Mouse (Mus musculus): Measurements from ENCODE around the gene Mon1a.

Mon1a gene

DNA sequence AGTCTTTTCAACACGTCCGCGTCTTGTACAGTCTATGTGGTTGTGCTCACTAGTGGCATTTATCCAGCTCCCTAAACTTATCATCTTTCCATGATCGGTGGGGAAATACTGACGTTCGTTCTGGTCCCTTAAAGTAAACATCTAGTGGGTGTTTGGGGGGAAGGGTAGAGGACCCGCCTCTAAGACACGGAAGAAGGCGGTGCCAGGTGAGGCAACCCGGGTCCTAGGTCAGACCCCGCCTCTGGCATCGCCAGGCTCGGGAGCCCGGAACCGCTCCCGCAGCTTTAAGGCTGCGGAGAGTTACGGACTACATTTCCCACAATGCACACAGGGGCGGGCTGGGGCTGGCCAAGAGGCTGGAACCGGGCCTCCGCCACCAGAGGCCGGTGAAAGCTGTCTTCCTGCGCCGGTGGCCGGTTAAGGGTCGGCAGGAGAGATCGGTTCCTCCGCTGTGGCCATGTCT lies at the start of gene Mon1a:
Gene Mon1a (plus strand): TSS at position 348 of the 463 bp plus-strand sequence.
- DNase-seq (ENCODE audit: low spot score in 2 of 2) = peak; percentile 80 to 88

DNA sequence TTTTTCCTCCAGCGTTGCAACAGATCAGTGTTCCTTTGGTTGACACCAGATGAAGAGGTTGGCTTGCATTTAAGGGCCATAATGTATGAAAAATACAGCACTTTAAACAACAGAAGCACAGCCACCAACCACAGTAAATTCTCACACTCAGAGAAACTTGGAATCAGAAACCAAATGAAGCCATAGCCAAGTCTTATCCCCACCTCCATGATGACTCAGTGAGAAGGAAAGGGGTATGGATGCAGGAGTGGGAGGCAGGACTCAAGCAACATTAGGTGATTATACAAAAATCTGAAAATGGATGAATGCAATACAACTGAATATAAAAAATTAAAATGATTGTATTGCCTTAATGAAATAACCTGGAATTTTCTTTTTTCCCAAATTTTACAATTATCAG lies 49.1 kb upstream of the Mon1a start:
- DNase-seq (ENCODE audit: low spot score in 2 of 2) = no peak

DNA sequence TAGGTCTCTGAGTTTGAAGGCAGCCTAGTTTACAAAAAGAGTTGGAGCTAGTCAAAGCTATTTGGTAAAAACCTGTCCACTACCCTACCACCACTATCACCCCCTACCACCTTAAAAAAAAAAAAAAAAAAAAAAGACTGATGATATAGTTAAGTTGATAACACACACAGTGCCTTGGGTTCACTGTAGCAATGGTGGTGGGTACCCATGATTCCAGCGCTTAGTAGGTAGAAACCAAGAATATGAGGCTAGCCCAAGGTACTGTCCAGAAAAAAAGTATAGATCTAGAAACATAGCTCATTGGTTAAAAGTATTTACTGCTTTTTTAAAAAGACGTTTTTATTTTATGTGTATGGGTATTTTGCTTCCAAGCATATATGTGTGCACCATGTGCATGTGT lies 45.2 kb upstream of the Mon1a start:
- DNase-seq (ENCODE audit: low spot score in 2 of 2) = no peak

DNA sequence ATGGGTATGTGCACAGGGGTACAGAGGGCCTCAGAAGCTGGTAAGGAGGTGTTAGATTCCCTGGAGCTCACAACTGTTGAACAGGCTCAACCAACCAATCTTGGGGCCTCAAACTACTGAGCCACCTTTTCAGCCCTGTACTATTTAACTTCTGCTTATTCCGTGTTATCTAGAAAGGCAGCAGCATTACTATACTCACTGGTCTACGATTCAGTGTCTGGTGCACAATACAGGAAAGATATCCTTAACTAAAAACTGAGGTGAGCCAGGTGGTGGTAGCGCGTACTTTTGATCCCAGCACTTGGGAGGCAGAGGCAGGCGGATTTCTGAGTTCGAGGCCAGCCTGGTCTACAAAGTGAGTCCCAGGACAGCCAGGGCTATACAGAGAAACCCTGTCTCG lies 39.0 kb upstream of the Mon1a start:
- no peak for DNase-seq (ENCODE audit: low spot score in 2 of 2)

DNA sequence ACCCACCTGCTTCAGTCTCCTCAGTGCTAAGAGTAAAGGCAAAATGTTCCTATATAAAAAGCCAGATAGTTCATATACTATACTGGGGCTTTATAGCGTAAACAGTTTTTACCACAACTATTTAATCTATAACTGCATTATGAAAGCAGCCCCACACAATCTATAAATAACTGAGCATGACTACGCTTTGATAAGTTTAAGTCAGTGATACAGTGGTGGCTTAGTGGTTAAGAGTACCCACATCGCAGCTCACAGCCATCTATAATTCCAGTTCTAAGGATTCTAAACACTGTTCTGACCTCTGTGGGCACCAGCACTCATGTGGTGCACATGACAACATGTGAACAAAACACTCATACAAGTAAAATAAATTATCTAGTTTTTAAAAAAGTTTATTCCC lies 29.6 kb upstream of the Mon1a start:
- no peak for DNase-seq (ENCODE audit: low spot score in 2 of 2)

DNA sequence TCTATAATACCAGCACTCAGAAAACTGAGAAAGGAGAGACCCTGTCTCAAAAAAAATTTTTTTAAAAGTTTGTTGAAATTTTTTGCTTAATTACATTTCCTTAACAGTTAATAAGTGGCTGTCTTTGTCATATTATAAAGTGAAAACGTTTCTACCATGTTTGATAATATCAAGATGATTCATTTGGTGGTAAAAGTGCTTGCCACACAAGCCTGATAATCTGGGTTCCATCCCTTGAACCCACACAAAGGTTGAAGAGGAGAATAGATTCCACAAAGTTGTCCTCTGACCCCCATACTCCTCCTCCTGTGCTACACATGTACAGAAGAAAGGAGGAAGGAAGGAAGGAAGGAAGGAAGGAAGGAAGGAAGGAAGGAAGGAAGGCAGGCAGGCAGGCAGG lies 23.5 kb upstream of the Mon1a start:
- no peak for DNase-seq (ENCODE audit: low spot score in 2 of 2)

DNA sequence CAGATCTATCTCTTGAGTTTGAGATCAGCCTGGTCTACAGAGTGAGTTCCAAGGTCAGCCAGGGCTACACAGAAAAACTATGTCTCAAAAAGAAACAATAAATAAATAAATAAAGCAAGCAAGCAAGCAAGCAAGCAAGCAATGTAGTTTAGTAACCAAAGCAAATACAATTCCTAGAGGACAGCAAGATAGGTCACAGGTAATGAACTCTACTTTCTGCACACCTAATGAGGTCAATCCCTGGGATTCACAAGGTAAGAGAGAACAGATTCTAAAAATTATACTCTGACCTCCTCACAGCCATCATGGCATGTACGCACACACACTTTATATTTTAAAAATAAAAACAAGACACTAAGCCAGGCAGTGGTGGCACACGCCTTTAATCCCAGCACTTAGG lies 21.9 kb upstream of the Mon1a start:
- DNase-seq (ENCODE audit: low spot score in 2 of 2) = no peak

DNA sequence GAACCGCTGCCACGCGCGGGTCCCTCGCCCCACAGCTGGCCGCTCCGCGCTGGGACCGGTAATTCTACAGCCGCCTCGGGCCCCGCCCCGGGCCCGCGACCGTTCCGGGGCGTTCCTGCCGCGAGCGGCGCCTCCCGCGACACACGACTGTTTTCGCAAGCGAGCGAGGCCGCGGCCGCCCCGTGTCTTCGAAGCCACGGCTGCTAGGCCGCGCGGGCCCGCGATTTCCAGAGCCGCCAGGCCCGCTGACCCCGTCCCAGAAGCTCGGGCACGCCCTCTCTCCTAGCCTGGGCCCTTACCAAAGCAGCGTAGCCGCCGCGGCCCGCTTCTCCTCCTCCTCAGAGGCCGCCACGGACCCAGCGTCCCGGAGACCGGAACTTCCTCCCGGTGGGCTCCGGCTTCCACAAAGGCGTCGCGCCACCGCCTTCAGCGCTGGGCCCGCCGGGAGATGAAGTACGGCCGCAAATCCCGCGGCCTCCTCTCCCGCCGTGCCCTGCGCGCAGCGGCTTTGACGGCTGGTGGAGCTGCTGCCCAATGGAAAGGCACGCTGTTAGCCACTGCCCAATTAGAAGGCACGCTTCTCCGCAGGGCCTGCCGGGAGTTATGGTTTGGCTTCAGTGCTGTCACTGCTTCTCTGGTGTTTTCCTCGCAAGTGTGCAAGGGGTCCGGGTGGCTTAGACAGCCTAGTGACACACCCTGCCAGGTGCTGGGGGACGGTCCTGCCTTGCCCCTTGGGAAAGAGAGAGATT lies 15.4 kb upstream of the Mon1a start:
- DNase-seq (ENCODE audit: low spot score in 2 of 2) = peak; percentile 93 to 95

DNA sequence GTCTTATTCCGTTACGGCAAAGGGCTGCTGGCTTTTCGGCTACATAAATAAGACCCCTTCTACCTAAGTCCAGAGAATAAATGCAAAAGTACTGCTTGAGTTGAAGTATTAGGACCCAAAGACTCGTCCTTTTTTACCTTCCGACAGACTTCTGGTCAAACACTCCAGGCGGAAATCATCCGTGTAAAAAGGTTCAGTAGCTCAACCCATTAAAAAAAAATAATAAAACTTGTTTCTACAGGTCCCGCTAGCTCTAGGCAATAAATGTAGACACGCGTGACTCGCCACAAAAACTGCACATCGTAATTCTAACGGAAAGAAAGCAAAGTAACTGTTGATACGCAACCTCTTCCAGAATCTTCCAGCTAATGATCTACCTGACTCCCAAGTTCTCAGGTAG lies 14.8 kb upstream of the Mon1a start, which contains the start of gene Rbm6:
Gene Rbm6 (minus strand): TSS at position 101 of the 400 bp plus-strand sequence.
- DNase-seq (ENCODE audit: low spot score in 2 of 2) = no peak

DNA sequence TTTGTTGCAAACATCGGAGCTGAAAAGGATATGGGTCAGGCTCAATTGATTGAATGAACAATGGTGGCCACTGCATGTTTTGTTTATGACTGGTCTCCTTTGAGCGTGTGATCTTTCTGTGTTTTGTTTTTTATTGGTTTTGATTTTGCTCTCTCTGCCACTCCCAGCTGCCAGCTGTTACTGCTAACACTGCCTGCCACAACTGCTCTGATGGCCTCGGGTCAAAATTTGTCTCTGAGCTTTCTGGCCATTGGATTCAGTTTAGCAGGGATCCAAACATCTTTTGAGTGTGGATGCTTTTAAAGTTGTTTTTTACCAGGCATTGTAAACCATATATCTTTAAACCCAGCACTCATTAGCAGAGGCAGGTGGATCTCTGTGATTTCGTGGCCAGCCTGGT lies 7.5 kb upstream of the Mon1a start:
- no peak for DNase-seq (ENCODE audit: low spot score in 2 of 2)

DNA sequence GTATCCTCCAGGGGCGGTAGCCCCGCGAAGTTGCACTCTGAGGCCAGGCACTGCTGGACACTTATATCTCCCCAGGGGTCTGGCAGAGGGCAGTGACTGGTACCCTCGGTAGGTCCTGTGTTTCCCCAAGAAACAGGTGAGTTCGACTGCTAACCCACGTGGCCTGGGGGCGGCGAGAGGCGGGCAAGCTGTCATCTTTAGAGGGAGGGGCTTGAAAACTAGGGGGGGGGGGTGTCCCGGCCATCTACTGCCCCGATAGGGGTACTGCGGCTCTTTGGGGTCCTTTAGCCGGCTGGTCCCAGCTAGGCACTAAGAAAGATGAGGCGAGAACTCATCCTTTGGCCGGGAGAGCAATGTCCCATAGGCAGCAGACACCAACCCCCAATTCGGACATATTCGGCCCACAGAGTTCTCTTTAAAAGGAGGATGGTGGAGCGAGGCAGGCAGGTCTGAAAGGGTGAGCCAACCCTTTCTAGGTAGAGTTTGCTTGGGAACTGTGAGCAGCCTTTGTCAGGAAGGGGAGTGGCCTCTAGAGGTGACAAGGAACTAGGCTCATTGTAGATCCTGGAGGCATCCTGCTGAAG lies 408 bp downstream of the Mon1a start:
- no peak for DNase-seq (ENCODE audit: low spot score in 2 of 2)

DNA sequence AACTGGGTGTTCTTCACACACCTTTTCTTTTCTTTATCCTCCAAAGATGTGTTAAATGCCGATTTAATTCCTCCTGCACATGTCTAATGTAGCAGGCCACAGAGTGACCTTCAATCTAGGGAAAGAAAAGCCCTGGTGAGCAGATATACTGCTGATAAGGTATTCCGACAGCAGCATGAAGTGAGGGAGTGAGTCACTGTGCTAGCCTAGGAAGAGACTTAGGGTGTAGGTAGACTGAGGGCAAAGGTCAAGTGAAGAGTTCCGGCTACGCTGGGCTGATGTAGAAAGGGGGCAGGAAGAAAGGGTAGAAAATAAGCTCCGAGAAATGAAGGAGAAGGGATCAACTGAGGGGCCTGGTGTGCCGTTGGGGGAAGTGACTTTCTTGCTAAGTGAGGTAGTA lies 2.3 kb downstream of the Mon1a start:
- no peak for DNase-seq (ENCODE audit: low spot score in 2 of 2)

DNA sequence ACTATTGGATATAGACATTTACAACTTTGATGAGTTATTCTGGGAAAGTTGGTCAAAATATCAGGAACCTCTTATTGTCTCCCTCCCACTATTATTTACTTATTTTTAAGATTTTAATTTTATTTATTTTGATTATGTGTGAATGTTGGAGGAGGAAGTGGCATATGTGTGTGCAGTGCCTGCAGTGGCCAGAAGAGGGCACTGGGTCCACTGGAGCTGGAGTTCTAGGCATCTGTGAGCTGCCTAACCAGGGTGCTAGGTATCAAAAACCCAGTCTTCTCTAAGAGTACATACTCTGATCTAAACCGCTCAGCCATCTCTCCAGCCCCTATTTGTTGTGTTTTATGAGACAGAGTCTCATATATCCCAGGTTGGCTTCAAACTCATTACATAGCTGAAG lies 3.1 kb downstream of the Mon1a start:
- DNase-seq (ENCODE audit: low spot score in 2 of 2) = peak; percentile 52 to 72

DNA sequence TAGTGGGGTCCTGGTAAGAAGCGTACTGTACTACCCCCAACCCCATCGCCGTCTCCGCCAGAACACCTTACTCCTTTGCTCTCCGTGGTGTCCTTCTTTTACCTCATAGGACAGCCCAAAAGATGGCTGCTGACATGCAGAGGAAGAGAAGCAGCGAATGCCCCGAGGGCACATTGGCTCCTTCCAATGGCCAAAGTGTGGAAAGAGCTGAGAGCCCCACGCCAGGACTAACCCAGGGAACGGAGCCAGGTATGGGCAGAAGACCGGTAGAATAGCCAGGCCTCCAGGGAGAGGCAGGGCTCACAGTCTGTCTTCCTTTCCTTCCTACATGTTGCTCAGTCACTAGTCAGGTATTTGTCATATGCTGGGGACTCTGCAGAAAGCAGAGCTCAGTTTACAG lies 10.6 kb downstream of the Mon1a start:
- no peak for DNase-seq (ENCODE audit: low spot score in 2 of 2)

DNA sequence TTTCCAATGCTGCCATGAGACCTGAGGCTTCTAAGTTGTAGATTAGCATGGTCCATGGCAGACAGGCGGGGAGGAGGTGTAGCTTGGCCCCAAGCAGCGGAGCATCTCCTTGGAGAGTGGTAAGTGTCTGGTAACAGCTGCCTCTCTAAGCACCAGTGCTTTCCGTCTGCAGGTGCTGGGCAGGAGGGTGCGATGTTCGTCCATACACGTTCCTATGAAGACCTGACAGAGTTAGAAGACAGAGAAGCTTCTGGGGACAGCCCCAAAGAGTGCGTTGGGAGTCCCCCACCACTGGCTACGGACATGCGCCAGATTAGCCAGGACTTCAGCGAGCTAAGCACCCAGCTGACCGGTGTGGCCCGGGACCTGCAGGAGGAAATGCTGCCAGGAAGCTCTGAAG lies 11.9 kb downstream of the Mon1a start:
- DNase-seq (ENCODE audit: low spot score in 2 of 2) = no peak

DNA sequence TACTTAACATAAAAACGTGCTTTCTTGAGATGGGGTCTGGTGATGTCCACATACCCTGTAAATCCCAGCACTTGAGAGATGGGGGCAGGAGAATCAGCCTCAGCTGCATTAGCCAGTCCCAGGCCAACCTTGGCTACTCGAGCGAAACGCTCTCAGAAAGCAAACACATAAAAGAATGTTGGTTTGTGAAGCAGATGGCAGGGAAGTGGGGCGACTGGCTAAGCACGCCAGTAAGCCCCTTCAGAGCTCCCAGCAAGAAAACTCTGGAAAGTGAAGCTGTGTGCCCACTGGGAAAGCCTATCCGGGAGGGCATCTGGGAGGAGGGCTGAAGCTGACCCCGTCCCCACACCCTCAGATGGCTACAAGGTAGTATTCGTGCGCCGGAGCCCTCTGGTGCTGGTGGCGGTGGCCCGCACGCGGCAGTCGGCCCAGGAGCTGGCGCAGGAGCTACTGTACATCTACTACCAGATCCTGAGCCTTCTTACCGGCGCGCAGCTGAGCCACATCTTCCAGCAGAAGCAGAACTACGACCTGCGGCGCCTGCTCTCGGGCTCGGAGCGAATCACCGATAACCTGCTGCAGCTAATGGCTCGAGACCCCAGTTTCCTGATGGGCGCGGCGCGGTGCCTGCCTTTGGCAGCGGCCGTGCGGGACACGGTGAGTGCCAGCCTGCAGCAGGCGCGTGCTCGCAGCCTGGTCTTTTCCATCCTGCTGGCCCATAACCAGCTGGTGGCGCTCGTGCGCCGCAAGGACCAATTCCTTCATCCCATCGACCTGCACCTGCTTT lies 13.1 kb downstream of the Mon1a start:
- DNase-seq (ENCODE audit: low spot score in 2 of 2) = peak; percentile 66 to 85

DNA sequence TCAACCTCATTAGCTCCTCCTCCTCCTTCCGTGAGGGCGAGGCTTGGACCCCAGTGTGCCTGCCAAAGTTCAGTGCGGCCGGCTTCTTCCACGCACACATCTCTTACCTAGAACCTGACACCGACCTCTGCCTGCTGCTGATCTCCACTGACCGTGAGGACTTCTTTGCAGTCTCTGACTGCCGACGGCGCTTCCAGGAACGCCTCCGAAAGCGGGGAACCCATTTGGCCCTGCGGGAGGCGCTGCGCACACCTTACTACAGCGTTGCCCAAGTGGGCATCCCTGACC lies 13.6 kb downstream of the Mon1a start:
- DNase-seq (ENCODE audit: low spot score in 2 of 2) = no peak

DNA sequence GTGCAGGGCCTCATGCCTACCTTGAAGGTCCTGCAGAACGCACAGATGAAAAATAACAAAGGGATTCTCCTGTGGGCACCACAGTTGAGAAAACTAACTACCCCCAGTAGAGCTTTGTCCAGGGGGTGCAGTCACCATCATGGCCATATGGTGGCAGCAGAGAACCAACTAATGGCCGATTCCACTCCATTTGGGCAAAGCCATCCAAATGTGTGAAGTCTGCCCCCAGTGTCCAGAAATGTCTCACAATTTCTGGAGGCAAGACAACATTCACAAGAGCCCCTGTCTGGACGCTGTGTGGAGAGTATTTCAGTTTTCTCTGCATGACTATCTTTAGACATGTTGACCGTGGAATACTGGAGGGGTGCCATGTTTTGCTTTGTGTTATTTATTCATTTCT lies 16.8 kb downstream of the Mon1a start:
- peak; percentile 87 to 95 for DNase-seq (ENCODE audit: low spot score in 2 of 2)

DNA sequence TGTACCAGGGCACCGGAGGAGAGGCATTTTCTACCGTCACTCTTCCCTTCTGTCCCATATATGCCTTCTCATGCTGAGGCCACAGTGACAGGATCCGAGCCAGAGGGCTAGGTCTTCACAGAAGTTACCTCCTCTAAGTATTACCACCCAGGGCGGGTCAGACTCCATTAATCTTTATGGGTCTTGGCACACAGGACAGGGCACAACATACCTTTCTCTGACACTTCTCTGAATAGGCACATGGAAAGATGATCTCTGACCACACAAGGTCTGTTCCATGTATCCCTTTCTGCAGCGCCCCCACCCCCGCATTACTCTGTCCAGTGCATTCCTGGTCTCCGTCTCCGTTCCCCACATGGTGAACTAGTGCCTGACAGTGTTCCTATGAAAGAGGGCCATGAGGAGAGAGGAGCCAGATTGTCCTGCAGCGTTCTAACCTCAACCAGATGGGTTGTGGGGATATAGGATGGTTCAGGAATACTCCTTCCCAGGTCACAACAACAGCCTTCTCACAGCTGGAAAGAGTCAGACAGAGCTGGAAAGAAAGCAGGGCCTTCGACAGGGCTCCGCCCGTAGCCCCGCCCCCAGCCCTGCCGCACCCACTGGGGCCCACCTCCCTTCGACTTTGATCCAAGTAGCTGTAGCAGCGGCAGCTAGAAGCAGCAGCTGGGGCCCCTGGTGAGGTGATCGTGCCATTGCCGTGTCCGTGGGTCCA lies 18.5 kb downstream of the Mon1a start, which contains the start of gene Mst1r:
Gene Mst1r (plus strand): TSS at position 622 of the 715 bp plus-strand sequence.
- DNase-seq (ENCODE audit: low spot score in 2 of 2) = peak; percentile 65 to 83

DNA sequence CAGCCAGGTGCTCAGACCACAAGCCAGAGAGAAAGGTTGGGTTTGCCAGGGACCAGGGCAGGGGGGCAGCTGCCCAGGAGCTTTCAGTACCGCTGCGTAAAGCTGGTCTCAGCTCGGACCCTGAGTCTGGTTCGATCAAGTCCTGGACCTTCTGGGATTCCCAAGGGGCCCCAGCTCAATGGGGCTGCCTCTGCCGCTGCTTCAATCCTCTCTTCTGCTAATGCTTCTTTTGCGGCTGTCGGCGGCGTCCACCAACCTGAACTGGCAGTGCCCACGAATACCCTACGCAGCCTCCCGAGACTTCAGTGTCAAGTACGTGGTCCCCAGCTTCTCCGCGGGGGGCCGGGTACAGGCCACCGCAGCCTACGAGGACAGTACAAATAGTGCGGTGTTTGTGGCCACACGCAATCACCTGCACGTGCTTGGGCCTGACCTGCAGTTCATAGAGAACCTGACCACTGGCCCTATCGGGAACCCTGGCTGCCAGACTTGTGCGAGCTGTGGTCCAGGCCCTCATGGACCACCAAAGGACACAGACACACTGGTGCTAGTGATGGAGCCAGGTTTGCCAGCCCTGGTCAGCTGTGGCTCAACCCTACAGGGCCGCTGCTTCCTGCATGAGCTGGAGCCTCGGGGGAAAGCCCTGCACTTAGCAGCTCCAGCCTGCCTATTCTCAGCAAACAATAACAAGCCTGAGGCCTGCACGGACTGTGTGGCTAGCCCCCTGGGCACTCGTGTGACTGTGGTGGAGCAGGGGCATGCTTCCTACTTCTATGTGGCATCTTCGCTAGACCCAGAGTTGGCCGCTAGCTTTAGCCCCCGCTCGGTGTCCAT lies 19.2 kb downstream of the Mon1a start:
- DNase-seq (ENCODE audit: low spot score in 2 of 2) = no peak

DNA sequence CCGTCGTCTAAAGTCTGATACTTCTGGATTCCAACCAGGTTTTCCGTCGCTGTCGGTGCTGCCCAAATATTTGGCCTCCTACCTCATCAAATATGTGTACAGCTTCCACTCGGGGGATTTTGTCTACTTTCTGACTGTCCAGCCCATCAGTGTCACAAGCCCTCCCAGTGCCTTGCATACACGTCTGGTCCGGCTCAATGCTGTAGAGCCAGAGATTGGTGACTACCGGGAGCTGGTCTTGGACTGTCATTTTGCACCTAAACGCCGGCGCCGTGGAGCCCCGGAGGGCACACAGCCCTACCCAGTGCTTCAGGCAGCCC lies 19.8 kb downstream of the Mon1a start:
- DNase-seq (ENCODE audit: low spot score in 2 of 2) = no peak
